Mouse (Mus musculus): ENCODE results near the gene Aqp8.

Gene Aqp8

DNA sequence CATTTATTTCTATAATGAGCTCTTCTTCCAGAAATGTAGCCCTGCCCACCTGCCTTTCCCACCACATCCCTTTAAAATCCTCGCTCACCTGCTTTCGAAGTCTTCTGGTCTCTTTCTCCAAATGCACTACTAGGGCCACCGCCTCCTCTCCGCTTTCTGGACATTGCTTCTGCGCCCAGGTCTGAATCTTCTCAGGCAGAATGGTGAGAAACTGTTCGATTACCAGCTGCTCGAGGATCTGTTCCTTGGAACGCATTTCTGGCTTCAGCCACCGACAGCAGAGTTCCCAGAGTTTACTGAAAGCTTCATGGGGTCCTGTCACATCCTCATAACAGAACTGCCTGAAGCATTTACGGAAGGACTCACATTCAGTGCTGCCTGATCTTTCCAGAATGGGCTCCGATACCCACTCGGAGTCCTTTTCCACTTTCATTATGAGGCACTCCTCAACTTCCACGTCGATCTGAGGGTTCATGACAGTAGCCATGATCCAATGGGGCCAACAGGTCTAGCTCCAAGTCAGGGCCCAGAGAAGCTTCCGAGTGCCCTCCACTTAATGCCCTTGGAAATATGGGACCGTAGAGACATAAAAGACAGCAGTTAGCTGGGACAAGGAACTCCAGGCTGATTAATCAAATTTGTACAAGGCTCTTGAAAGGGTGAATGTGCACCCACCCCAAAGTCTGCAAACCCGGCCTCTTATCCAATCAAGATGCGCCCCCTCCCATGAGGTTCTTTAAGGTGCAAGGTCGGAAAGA, 37.6 kb downstream of the Aqp8 start:
- DNase-seq: no peak

- peak; percentile 68 for DNase-seq
These were observed 38.4 kb downstream of the Aqp8 start, which contains the start of gene Zkscan2 for GRCm38 (mm10) chr7:123500239-123501219. Gene Zkscan2, minus strand, starts transcription at chr7:123500449.

- peak; percentile 61 for DNase-seq
These were observed 41.3 kb downstream of the Aqp8 start for GRCm38 (mm10) chr7:123503358-123503757.

- no peak for DNase-seq
These were observed 45.9 kb downstream of the Aqp8 start for GRCm38 (mm10) chr7:123507946-123508345.

Measured in thymus, postnatal 4 days (tissue).